Mouse (Mus musculus) spleen, adult 2 months (tissue): ENCODE measurements around the gene Ndc1.

Experiments used
- CTCF ChIP-seq: fragments of 200-500 bp; IDR thresholded peaks from 2 replicates; pipeline ENCODE4 v1.5.1; 2011; ENCODE audit warnings: mild to moderate bottlenecking, inconsistent platforms; ENCODE audit not compliant: insufficient read depth, insufficient read length, insufficient replicate concordance; ENCODE audit errors: extremely low read depth
- POLR2A ChIP-seq: fragments of 200-500 bp; IDR thresholded peaks from 2 replicates; pipeline ENCODE4 v1.6.1; 2011; ENCODE audit warnings: low read depth, low read length, inconsistent platforms

DNA sequence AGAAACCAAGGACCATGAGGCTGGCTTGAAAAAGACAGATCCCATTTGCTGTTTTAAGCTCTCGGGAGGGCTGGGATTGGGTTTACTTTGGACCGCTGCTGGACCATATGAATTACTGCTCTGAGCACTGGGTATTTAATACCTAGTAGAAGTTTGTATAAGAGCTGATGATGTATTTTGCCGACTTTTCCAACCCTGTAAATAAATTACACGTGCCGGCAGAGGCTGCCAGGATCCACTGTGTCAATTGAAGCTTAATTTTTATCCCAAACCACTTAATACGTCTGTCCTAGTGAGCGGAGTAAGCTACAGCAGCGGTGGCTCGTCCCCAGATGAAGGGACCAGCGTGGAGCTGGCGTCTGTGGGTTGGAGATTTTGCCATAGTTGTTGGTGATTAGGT is 74.7 kb downstream of the Ndc1 start:
- TF ChIP-seq CTCF (no peak), POLR2A (no peak)
